Mouse (Mus musculus) c-Kit-positive CD71-positive TER-119-negative erythroid progenitor cells, embryonic 14.5 days (primary cell): ENCODE data around the gene Rras.

ENCODE experiments used
- DNase-seq: peaks from one replicate; pipeline ENCODE4 v3.0.0-alpha.2; 2013; ENCODE audit warnings: low read depth

The Rras gene

DNA sequence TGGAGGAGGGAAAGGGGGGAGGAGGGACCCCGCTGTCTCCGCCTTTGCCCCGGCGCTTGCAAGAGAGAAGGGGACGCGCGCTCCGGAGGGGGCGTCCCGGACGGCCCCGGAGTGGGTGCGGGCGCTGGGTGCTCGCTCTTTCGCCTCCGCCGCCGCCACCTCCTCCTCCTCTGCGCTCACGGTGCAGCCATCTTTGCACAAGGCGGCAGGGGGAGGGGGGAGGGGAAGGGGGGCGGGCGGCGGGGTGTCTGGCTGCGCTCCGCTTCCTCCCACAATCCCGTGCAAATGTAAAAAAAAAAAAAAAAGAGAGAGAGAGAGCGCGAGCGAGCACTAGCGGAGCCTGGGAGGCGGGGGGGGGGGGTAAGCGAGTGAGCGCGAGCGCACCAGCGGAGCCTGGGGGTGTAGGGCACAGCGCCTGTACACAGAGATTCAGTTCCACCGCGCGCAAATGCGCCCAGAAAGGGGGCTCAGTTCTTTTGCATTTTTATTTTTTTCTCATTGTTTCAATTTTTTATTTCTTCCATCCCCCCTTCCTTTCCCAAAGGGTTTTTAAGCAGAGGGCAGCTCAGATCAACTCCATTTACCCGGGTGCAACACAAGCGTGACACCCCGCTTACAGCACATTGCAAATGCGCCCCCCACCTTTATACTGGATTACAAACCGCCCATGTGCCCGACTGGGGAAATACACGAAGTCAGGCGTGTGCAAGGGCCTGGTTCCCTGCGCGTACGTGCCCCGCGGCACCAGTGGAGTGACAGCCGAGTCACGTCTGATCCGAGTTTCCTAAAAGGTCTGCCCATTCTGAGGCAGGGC lies 35.6 kb downstream of the Rras start:
- peak; percentile 49 for DNase-seq

- DNase-seq = peak; percentile 98
These were observed 36.3 kb downstream of the Rras start for GRCm38 (mm10) chr7:45053931-45054510.

DNA sequence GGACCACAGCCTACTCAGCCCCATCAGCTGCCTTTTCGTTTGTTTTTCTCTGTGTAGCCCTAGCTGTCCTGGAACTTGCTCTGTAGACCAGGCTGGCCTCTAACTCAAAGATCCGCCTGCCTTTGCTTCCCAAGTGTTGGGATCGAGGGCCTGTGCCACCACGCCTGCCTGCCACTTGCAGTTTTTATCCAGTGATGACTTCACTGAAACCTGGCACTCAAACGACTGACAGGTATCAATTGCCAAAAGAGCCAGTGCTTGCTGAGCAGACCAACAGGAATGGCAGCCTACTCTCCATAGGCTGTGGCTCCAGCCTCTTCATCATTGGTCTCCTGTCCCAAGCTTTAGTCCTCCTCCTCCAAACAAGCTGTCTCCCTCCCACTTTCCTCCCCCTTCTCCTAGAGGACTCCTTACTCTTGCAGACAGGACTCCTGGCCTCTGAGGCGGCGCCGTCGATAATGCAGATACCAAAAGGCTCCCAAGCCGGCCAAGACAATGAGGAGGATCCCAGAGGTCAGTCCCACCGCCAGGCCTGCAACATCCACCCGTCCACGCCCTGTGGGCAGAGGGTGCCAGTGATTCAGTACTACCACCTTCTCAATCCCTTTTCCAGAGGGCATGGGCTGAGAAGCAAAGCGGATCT lies 38.7 kb downstream of the Rras start:
- DNase-seq = no peak

DNA sequence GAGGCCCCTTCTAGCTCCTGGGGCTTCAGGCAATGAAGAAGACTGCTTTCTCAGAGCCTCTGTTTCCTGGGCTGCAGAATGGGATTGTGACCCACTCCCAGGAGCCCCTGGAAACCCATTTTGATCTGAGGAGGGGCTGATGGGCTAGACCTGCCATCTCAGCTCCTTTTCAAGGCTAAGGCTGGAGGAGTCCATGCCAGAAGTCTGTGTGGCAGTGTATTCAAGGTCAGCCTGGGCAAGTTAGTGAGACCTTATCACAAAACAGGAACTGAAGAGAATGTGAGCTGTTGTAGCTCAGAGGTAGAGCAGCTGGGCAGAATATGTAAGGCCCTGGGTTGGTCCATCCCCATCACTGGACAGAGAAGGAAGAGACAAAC lies 39.2 kb downstream of the Rras start:
- DNase-seq = no peak

DNA sequence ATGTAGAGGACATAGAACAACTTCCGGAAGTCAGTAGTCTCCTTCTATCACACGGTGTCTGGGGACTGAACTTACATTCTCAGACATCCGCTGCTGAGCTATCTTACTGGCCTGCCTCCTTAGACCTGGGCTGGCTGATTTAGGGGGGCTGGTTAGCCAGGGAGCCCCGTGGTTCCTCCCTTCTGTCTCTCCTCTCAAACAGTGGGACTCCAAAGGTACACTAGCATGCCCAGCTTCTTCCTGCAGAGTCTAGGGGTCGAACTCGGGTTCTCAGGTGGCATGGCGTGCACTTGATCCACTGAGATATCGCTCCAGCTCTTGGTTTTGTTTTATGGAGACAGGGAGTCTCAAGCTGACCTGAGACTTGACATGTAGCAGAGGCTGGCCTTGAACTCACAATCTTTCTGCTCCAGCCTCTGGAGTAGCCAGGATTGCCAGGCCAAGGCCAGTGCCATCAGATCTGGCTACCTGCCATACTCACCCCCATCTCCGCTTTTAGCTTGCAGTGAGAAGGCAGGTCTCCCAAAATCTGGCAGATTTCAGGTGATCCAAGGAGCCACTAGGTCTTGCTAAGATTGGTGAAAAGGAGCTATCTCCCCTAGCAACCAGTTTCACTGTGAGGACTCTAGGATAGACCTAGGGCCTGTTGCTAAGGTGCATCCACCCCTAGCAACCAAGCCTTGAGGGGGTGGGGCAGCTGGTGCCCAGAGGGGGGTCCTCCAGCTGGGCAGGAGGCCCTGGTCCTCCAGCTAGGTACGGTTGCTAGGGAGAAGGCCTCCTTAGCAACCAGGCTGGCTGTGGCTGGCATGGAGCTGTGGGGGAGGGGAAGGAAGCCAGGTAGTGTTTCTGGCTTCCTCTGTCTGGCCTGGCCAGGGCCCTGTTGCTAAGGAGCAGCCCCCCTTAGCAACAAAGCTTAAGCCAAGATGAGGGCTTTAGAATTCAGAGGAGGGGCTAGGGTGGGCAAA lies 41.1 kb downstream of the Rras start:
- DNase-seq = no peak

- no peak for DNase-seq
These were observed 42.9 kb downstream of the Rras start for GRCm38 (mm10) chr7:45060632-45061122.

DNA sequence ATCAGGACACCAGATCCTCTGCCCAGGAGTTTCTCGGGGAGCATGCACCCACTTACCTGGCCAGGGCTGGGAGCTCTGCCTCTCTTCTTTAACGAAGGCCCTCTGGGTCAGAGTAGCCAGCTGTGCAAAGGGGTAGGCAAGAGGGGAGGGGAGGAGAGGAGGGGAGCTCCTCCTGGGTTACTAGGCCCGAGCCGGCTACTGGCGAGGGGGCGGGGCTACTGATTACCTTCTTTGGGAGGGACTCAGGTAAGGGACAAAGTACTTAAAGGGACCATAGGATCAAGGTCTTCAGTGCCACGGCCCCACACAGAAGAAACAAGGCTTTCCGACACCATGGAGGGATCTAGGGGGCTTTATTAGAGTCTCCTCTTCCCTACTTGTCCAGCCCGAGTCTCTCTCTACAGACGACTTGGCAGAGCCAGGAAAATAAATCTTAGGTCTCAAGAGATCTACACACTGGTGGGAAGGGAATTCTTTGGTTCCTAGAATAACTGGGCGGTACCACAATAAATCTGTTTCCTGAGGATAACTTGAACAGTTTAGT lies 43.8 kb downstream of the Rras start:
- DNase-seq = no peak

DNA sequence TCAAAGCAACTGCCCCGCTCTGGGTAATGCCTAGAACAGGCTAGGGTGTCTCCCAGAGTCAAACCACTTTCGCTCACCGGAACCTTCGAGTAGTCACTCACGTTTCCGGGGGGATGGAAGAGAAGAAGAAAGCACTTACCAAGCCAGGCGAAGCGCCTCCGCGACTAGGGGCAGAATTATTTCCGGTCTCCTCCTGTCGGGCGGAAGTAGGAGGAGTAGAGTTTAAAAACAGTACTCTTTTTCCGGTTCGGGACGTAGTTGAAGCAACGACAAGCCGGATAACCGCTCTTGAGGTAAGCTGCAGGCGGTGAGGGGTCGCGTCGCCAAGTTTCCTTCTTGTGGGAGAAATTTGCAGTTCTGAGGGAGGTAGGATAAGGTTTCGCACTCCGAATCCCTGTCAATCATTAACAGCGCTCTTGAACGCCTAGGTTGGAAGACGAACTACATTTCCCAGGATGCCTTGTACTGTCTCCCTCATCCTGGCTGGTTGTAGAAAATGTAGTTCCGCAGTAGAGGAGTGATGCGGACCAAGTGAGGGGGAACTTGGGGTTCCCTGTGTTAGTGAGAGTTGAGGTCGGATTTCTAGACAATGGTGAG lies 44.6 kb downstream of the Rras start, which contains the start of the genes Nosip and Prrg2:
TSS of gene Nosip (plus strand) at position 191 of the 597 bp plus-strand sequence.
TSS of gene Prrg2 (minus strand) at position 439 of the 597 bp plus-strand sequence.
- DNase-seq = peak; percentile 100

- no peak for DNase-seq
These were observed 49.6 kb downstream of the Rras start for GRCm38 (mm10) chr7:45067190-45067999.

DNA sequence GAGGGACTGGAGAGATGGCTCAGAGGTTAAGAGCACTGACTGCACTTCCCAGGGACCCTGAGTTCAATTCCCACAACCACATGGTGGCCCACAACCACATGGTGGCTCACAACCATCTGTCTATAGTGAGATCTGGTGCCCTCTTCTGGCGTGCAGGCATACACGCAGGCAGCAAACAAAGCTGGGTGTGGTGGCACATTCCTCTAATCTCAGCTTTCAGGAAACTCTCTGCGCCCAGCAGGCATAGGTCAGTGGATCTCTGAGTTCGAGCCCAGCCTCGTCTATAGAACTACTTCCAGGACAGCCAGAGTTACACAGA lies 50.2 kb downstream of the Rras start:
- DNase-seq = no peak

DNA sequence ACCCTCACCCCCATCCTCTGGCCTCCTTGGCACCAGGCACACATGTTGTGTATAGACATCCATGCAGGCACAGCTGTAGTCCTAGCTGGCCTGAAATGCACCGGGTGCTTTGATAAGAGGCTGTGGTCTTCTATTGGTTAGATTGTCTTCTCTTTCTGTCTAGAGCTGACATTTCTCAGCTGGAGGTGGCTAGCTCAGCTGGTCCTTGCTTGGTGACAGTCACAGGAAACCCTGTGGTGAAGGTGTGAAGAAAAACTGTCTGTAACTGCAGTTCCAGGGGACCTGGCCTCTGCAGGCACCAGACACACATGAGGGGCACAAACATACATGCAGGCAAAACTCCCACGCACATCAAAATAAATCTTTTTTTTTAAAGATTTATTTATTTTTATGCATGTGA lies 51.9 kb downstream of the Rras start:
- no peak for DNase-seq
